Mouse (Mus musculus) layer of hippocampus, adult 9-11 months (tissue): ENCODE results near the gene Nudt17.
"Not testable (repeated sequence)": the region's sequence is repeated elsewhere in the genome, so short reads cannot be mapped to it uniquely, and the experiment has no call there.

Experiments
- DNase-seq: peaks from one replicate; pipeline ENCODE4 v3.0.0; 2022

Nudt17 gene

GRCm38 (mm10) chr3:96707903-96708683, at the start of gene Nudt17:
Gene Nudt17, minus strand, starts transcription at chr3:96708562.
- DNase-seq = peak; percentile 61

DNA sequence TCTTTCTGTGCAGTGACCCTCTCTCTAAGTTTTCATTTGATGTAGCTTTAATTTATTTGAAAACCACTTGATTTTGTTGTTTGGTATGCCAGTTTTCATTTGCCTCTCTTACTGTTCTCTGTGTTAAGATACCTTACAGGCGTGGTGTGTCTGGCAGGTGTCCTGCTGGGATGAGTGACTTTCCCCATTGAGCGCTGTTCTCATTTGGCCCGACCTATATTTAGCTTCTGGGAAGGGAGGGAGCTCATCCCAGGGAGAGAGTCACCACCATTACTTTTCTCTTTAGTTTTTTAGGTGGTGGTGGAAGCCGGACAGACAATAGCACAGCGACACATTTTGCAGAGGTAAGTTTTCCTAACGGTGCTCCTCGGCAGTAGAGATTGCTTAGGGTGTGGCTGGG, 49.3 kb upstream of the Nudt17 start:
- no peak for DNase-seq

DNA sequence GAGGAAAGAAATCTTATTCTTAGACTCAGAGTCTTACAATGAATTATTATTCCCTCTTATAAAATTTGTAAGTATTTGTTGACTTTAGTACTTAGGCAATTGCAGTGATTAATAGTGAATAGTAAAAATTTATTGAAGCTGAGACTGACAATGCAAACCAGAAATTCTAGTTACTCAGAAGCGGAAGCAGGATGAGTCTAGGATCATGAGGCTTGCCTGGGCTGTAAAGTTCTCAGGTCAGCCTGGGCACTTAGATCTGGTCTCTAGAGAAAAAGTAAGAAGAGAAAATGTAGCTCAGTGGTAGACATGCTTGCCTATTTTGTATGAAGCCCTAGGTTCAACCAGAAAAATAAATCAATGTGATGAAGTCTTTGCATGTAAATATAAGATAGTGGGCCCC, 47.6 kb upstream of the Nudt17 start:
- DNase-seq = no peak

DNA sequence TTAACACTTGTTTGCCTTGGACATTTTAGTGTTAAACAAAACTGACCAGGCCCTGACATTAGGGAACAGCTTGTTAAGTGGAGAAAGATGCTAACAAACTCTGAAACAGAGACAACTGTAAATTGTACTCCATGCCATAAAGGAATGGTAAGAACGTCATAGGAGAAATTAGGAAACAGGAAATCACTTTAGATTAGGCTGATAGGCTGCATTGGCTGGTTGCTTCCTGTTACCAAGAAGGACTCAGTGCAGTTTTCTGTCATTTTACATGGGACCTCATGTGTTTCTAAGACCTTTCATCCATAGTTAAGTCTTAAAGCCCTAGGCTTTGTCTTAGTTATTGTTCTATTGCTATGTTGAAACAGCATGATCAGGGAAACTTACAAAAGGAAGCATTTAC, 38.5 kb upstream of the Nudt17 start:
- no peak for DNase-seq

GRCm38 (mm10) chr3:96744348-96744747, 36.0 kb upstream of the Nudt17 start:
- DNase-seq = no peak

- not testable (repeated sequence) for DNase-seq
Observed at GRCm38 (mm10) chr3:96740279-96740678, 31.9 kb upstream of the Nudt17 start.

DNA sequence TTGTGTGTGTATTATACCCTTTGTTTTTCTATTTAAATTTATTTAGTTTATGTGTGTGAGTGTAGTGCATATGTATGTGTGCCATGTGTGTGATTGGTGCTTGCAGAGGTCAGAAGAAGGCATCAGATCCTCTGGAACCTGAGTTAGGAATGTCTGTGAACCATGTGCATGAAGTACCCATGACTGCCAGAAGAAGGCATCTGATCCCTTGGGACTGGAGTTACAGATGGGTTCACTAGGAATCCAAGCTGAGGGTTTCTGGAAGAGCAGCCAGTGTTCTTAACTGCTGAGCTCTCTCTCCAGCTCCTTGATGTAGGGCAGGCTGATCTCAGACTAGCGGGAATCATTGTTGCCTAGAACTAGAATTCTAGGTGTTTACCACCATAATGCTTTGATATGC, 29.6 kb upstream of the Nudt17 start:
- no peak for DNase-seq

DNA sequence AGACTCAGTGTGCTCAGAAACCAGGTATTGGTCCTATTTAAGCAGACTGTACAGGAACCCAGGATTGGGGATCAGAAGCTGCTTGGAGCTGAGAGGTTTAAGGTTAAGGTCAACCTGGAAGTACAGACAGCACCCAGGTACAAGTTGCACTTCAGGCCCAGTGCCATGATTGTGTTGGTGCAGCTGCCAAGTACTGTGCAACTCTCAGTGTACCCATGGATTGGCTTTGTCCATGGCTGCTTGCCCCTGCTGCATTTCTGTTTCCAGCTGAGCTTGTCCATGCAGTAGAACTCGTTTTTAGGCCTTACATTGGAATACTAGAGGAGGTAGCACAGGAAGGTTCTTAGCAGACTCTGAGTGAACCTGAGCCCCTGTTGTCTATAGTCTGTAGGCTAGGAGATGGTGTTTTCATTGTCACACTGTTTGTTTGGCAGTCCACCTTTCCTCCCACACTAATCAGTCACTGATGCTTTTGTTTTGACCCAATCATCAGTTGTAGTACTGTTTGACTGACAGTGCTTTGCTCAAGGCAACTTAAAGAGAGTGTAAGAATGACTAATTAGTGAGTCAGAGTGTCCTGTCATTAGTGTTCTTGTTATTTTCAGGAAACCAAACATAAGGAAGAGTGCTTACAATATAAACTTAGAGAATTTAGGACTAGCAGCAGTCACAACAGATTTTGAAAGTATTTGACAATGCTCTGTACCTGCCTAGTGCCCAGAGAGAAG, 28.8 kb upstream of the Nudt17 start:
- DNase-seq = no peak

- DNase-seq = peak; percentile 60
Observed at GRCm38 (mm10) chr3:96735200-96735599, 26.8 kb upstream of the Nudt17 start.

DNA sequence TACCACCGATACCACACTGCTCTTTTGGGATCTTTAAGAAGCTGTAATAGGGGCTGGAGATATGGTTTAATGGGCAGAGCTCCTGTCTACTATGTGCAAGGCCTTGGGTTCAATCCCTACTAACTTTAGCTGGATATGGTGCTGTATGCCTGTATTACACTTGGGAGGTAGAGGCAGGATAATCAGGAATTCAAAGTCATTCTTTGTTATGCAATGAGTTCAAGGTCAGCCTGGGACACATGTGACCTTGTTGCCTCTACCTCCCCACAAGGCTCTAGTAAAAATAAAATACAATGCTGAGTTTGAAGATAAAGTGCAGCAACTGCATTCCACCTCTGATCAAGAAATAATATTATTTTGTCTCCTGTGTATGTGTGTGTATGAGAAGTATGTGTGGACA, 25.6 kb upstream of the Nudt17 start:
- no peak for DNase-seq

- DNase-seq = no peak
Observed at GRCm38 (mm10) chr3:96730785-96731184, 22.4 kb upstream of the Nudt17 start.

- DNase-seq = no peak
Observed at GRCm38 (mm10) chr3:96729403-96729784, 21.0 kb upstream of the Nudt17 start.

DNA sequence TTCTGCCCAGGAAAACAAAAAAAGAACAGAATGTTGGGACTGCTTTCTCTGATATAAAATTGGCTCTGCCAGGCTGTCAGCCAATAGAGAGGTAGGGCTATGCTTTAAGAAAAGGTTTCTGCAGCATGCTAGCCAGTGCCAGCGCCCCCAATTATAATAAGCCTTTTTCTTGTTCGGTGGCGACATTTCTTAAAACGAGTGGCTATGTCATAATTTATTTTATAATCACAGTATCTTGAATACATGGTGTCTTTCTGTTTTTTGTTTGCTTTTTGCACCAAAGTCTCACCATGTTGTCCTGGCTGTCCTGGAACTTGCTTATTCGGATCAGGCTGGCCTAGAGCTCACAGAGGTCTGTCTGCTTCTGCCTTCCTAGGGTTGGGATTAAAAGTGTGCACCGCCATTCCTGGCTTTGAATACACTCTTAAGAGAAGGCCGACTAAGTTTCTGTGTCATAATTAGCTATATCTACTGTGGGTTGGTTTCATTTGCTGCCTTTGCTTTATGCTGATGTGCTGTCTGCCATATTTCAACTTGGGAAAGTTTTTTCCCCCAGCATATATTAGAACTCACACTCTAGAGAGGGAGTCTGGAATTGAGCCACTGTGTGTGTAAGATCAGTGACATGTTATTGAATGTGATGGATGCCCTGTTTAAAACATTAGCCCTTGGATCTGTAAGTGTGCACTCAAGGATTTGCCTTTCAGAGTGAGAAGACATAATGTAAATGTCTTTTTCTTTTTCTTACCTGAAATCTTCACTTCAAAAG, 20.5 kb upstream of the Nudt17 start:
- no peak for DNase-seq

GRCm38 (mm10) chr3:96727828-96728633, 19.7 kb upstream of the Nudt17 start:
- DNase-seq = no peak

DNA sequence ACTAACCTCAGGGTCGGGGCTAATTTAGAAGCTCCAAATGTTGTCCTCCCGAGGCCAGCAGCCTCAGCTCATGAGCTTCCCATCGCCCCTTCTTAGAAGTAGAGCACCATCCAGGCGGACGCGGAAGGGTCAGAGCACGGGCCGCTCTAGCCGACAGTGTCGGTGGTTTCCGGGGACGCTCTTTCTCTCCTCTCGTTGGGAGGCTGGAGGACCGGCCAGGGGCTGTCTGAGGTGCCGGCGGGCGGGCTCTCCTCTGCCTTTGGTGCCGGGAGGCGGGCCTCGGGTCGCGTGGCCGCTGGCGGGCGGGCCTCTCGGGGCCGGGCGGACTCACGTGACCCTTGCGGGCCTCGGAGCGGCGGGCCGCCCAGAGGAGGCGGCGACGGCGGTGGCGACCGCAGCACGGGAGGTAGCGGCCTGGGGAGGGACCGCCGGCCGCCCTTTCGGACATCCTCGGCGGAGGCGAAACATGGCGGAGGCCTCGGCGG, 19.0 kb upstream of the Nudt17 start, which contains the start of the genes Polr3c and Rnf115:
TSS of gene Polr3c (minus strand) at position 286 of the 485 bp plus-strand sequence.
TSS of gene Rnf115 (plus strand) at position 322 of the 485 bp plus-strand sequence.
- DNase-seq = peak; percentile 96

GRCm38 (mm10) chr3:96719173-96719572, 10.8 kb upstream of the Nudt17 start:
- peak; percentile 67 for DNase-seq

DNA sequence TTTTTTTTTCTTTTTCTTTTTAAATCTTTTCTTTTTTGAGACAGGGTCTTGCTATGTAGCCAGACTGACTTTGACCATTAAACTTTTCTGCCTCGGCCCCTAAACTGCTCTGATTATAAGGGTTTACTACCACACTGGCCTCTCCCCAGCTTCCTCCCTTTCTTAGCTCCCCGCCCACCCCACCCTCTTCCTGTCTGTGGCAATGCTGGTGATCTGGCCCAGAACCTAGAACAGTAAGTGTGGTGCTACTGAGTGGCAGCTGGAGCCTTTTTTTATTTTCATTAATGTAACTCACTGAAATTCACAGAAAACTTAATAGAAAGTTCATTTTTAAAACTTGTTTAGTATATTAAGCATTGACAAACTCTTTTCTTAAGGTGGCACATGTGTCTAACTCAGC, 7.5 kb upstream of the Nudt17 start:
- no peak for DNase-seq

DNA sequence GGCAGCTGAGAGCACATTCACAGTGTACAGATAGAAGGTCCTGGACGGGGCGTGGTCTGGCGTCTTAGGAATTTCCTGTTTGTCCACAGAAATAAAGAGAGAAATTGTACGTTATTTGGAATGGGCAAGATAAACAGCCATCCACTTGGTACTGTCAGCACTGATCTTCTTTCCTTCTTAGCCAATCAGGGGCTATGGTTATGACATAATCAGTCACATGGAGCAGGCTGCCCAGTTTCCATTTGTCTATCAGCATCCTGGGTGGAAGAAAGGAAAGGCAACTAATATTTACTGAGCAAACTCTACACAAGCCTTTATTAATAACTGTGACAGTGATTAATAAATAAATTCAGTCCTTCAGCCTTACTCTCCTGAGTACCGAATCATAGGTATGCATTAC, 5.9 kb upstream of the Nudt17 start:
- DNase-seq = no peak

- DNase-seq = no peak
Observed at GRCm38 (mm10) chr3:96708684-96709064, 312 bp upstream of the Nudt17 start.

- DNase-seq = no peak
Observed at GRCm38 (mm10) chr3:96706984-96707383, 1.4 kb downstream of the Nudt17 start.

DNA sequence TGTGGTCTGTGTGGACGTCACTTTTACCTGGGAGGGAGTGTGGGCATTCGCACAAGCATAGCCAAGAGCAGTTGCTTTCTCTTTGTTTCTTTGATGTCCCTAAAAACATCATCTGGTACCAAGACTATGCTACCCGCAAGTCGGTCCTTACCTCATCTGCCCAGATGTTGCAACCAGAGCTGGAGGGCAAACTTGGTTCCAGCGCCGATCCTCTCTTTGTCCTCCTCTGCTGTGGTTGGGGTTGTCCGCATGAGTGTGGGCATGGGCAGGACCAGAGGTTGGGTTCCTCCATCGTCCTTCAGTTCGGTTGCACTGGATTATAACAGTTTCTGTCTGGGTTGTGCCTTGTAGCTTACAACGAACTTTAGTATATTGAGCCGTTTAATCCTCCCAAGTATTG, 2.1 kb downstream of the Nudt17 start:
- no peak for DNase-seq

DNA sequence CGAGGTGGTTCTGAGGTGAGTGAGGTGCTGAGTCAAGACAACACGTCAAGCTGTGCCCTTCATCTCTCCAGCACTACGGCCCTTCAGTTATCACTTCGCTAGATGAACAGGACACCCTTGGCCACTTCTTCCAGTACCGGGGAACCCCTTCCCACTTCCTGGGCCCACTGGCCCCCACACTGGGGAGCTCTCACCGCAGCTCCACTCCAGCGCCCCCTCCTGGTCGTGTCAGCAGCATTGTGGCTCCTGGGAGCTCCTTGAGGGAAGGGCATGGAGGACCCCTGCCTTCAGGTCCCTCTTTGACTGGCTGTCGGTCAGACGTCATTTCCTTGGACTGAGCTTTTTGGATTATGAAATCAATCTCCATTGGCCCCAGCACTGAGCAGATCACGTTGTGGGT, 3.6 kb downstream of the Nudt17 start:
- DNase-seq = no peak

- no peak for DNase-seq
Observed at GRCm38 (mm10) chr3:96701003-96701402, 7.4 kb downstream of the Nudt17 start.
